Mouse (Mus musculus) midbrain, postnatal 0 days (tissue): ENCODE measurements around the gene Efna4. TPM values are rescaled to one million over a fixed set of nuclear protein-coding genes. Genes with fewer than 3 reads are reported as not detected.

Experiments used
- ATAC-seq: fragments of 200-750 bp; cut with Nextera tagmentation; 2 replicates; pipeline ENCODE4 v1.8.0; 2017; ENCODE audit warnings: moderate number of reproducible peaks, mild to moderate bottlenecking, moderate TSS enrichment, moderate library complexity; ENCODE audit not compliant: low FRiP score
- DNase-seq: peaks from one replicate; pipeline ENCODE4 v3.0.0-alpha.2; 2015; ENCODE audit warnings: low spot score
- H3K27ac ChIP-seq: fragments of 300-500 bp; sonication (generic); 2 replicates; pipeline ENCODE4 v1.5.1; 2014; ENCODE audit warnings: low read depth, mild to moderate bottlenecking, low read length, mixed read lengths
- H3K27me3 ChIP-seq: fragments of 300-500 bp; sonication (generic); 2 replicates; pipeline ENCODE4 v1.6.1; 2014; ENCODE audit warnings: low read length, control low read depth, mixed read lengths; ENCODE audit not compliant: insufficient read depth
- H3K36me3 ChIP-seq: fragments of 300-500 bp; sonication (generic); 2 replicates; pipeline ENCODE4 v1.6.1; 2014; ENCODE audit warnings: low read length, control low read depth, mixed read lengths; ENCODE audit not compliant: insufficient read depth
- H3K4me1 ChIP-seq: fragments of 300-500 bp; sonication (generic); 2 replicates; pipeline ENCODE4 v1.6.1; 2014; ENCODE audit warnings: mild to moderate bottlenecking, control low read depth, antibody characterized with exemption, low read length, mixed read lengths; ENCODE audit not compliant: insufficient read depth
- H3K4me2 ChIP-seq: fragments of 300-500 bp; sonication (generic); 2 replicates; pipeline ENCODE4 v1.6.1; 2014; ENCODE audit warnings: low read depth, mild to moderate bottlenecking, low read length, mixed read lengths; ENCODE audit not compliant: poor library complexity, severe bottlenecking
- H3K4me3 ChIP-seq: fragments of 300-500 bp; sonication (generic); 2 replicates; pipeline ENCODE4 v1.5.1; 2014; ENCODE audit warnings: low read depth, mild to moderate bottlenecking, low read length, moderate library complexity
- H3K9ac ChIP-seq: fragments of 300-500 bp; sonication (generic); replicated peaks from 2 replicates; pipeline ENCODE4 v1.6.1; 2014; ENCODE audit warnings: mild to moderate bottlenecking, low read length, moderate library complexity, mixed read lengths; ENCODE audit not compliant: poor library complexity, severe bottlenecking
- H3K9me3 ChIP-seq: fragments of 300-500 bp; sonication (generic); 2 replicates; pipeline ENCODE4 v1.6.1; 2016; ENCODE audit warnings: low read length, control low read depth
- CTCF ChIP-seq: IDR thresholded peaks from 2 replicates; pipeline ENCODE4 v1.5.1; 2016; ENCODE audit warnings: antibody characterized with exemption, mild to moderate bottlenecking
- WGBS: fragments of 180-500 bp; shearing (Covaris S2); extraction: QIAGEN DNeasy Blood & Tissue Kit; methylation state at CpG from one replicate; pipeline ENCODE4 v1.1.7; 2014; 5-methylcytosine and 5-hydroxymethylcytosine counted together
- polyA plus RNA-seq: library from polyadenylated mRNA; unstranded; fragments of >200 nt; fragmentation: Nextera tagmentation; extraction: Ambion mirVana; gene quantifications from 2 replicates; pipeline ENCODE4 v1.2.1, GENCODE M21; 2015
- total RNA-seq: library from RNA; depleted of rRNA; stranded (reverse); fragments of >200 nt; gene quantifications from 2 replicates; pipeline ENCODE4 v1.2.3, GENCODE M21; 2014

Gene Efna4
- total and polyA plus RNA-seq, 2 experiments from 2014 or later: 3.5 to 7.9 TPM

- H3K27ac ChIP-seq: no peak overlapping the region
- WGBS: 72% methylated on average over 2 of the region's 2 CpGs
- ATAC-seq (no peak), DNase-seq (no peak)
- no peak overlapping the region for H3K9ac ChIP-seq
- no peaks in the 10 kb centered on the region for H3K4me1 ChIP-seq
- H3K36me3 ChIP-seq: no peaks in the 10 kb centered on the region
- TF ChIP-seq CTCF: peak; percentile 33
- no peak overlapping the region for H3K4me2 ChIP-seq
- H3K27me3 ChIP-seq: no peaks in the 10 kb centered on the region
- no peaks in the 10 kb centered on the region for H3K9me3 ChIP-seq
- no peak overlapping the region for H3K4me3 ChIP-seq
Observed at GRCm38 (mm10) chr3:89300514-89300913, 37.3 kb downstream of the Efna4 start.

GRCm38 (mm10) chr3:89300071-89300470 lies 37.8 kb downstream of the Efna4 start:
- H3K27ac ChIP-seq: no peak overlapping the region
- H3K9me3 ChIP-seq: no peaks in the 10 kb centered on the region
- TF ChIP-seq CTCF: no peak
- no peak overlapping the region; the same call in 1 of the 2 replicates for H3K9ac ChIP-seq
- H3K4me3 ChIP-seq: no peak overlapping the region
- no peak for DNase-seq
- no peaks in the 10 kb centered on the region for H3K36me3 ChIP-seq
- no peak for ATAC-seq
- peak overlapping the region; percentile 36 for H3K4me2 ChIP-seq
- no peaks in the 10 kb centered on the region for H3K27me3 ChIP-seq
- no peaks in the 10 kb centered on the region for H3K4me1 ChIP-seq
- 58% methylated on average over 1 of the region's 1 CpGs for WGBS

- WGBS: 3% methylated on average over 14 of the region's 14 CpGs
- peak overlapping the region; percentile 14; the same call in 1 of the 2 replicates for H3K4me3 ChIP-seq
- H3K36me3 ChIP-seq: no peaks in the 10 kb centered on the region
- H3K9ac ChIP-seq: no peak overlapping the region; the same call in 1 of the 2 replicates
- no peak overlapping the region for H3K27ac ChIP-seq
- H3K9me3 ChIP-seq: no peaks in the 10 kb centered on the region
- H3K4me1 ChIP-seq: no peaks in the 10 kb centered on the region
- peak overlapping the region; percentile 36 for H3K4me2 ChIP-seq
- ATAC-seq (no peak), DNase-seq (peak; percentile 53)
- TF ChIP-seq CTCF: 0 out of 2 replicates have a peak, but pooled peaks have one; percentile 22
- no peaks in the 10 kb centered on the region for H3K27me3 ChIP-seq
Observed at GRCm38 (mm10) chr3:89299499-89299898, 38.3 kb downstream of the Efna4 start.

- DNase-seq (no peak), ATAC-seq (no peak)
- Histone ChIP-seq H3K9me3 (no peaks in the 10 kb centered on the region), H3K27ac (no peak overlapping the region), H3K4me2 (no peak overlapping the region), H3K4me3 (no peak overlapping the region), H3K36me3 (no peaks in the 10 kb centered on the region), H3K4me1 (no peaks in the 10 kb centered on the region), H3K27me3 (no peaks in the 10 kb centered on the region), H3K9ac (no peak overlapping the region)
- WGBS: 83% methylated on average over 6 of the region's 6 CpGs
- TF ChIP-seq CTCF: no peak
Observed at GRCm38 (mm10) chr3:89298908-89299307, 38.9 kb downstream of the Efna4 start.

GRCm38 (mm10) chr3:89296761-89297396 lies 40.9 kb downstream of the Efna4 start:
- Histone ChIP-seq H3K9ac (no peak overlapping the region), H3K27ac (no peak overlapping the region), H3K27me3 (no peaks in the 10 kb centered on the region), H3K4me3 (no peak overlapping the region), H3K36me3 (no peaks in the 10 kb centered on the region), H3K4me1 (no peaks in the 10 kb centered on the region), H3K4me2 (no peak overlapping the region), H3K9me3 (no peaks in the 10 kb centered on the region)
- 71% methylated on average over 11 of the region's 11 CpGs for WGBS
- ATAC-seq: no peak
- DNase-seq: no peak
- TF ChIP-seq CTCF: no peak

GRCm38 (mm10) chr3:89295685-89296230 lies 42.1 kb downstream of the Efna4 start:
- Histone ChIP-seq H3K9me3 (no peaks in the 10 kb centered on the region), H3K36me3 (no peaks in the 10 kb centered on the region), H3K4me3 (no peak overlapping the region), H3K27me3 (no peaks in the 10 kb centered on the region), H3K4me2 (no peak overlapping the region), H3K9ac (no peak overlapping the region), H3K4me1 (no peaks in the 10 kb centered on the region), H3K27ac (no peak overlapping the region)
- no peak for TF ChIP-seq CTCF
- no peak for ATAC-seq
- 81% methylated on average over 8 of the region's 8 CpGs for WGBS
- no peak for DNase-seq
